Mouse (Mus musculus) B cell, adult 2 months (primary cell): ENCODE data around the gene Epb41.

Source experiments
- DNase-seq, 2 experiments: peaks; one replicate each; pipeline ENCODE4 v3.0.0; 2022

Epb41 gene

GRCm38 (mm10) chr4:132074933-132075769, at the start of gene Epb41:
Epb41 (minus strand) TSS chr4:132075321.
- DNase-seq, result peak; percentile 99

DNA sequence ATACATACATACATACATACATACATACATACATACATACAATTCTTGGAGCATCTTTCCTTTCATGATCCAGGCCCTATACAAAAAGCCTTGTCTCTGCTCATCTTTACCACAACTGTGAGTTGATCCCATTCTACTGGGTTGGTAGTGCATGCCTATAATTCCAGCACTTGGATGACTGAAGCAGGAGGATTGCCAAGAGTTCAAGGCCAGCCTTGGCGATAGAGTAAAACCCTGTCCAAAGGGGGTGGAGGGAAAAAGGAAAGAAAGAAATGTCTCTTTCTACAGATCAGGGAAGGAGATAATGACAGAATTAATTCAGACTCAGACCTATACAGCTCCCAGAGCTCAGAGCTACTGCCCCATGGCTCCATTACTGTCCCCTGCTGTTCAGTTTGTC, 48.0 kb upstream of the Epb41 start:
- DNase-seq, result no peak

DNA sequence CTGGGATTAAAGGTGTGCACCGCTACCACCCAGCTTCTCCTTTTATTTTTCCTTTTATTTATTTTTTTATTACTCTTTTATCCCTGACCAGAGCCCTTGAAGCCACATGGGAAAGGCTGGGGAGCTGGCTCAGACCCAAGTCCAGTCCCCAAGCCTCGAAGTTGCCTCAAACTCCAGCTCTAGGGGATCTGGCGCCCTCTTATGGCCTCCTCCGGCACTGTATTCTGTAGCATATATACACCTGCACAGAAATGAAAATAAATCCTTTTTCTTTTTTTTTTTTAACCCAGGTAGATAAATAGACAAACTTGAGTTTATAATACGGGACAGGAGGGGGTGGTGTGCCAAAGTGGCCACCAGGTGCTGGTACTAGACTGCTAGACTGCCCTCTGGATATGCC, 46.6 kb upstream of the Epb41 start:
- DNase-seq, result peak; percentile 29 to 34

DNA sequence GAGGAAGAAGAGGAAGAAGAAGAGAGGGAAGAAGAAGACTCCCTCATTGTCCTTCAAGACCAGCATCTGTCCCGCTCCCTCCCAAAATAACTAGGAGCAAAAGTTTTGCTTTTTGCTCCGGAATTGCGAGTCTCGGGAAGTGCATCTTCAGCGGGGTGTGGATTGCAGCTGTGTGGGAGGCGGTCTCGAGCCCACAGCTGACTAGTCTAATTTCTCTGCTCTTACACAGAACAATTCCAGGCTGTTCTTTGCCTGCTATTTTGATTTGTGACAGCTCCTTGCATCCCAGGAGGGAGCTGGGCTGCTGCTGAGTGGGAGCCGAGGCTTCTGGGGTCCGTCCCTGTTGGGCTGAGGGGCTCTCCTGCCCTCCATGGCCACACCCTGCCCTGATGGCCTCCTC, 44.4 kb upstream of the Epb41 start:
- no peak for DNase-seq

- no peak for DNase-seq
Observed at GRCm38 (mm10) chr4:132116315-132116714, 41.2 kb upstream of the Epb41 start.

DNA sequence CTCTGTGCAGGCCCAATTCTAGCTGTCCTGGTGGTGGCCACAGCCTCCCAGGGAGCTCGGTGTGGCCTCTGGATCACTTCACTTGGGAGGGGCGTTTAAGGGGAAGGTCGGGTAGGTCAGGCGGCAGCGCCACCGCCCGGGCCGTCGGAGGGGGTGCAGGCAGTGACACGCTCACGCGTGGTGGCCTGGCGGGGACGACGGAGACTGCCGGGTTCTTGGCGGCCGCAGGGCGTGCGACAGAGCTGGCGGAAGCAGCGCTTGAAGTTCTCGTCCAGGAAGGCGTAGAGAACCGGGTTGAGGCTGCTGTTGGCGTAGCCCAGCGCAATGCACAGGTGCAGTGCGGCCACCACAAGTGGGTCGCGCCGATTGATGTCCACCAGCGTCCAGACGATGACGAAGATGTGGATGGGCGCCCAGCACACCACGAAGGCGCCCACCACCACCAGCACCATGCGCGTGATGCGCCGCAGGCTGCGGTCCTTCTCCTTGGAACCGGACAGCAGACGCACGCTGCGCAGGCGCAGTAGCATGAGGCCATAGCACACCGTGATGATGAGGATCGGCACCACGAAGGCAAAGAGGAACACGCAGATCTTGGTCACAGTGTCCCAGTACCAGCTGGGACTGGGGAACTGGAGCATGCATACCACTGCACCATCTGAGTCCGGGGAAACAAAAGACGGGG, 38.4 kb upstream of the Epb41 start:
- DNase-seq, result peak; percentile 17 to 32

DNA sequence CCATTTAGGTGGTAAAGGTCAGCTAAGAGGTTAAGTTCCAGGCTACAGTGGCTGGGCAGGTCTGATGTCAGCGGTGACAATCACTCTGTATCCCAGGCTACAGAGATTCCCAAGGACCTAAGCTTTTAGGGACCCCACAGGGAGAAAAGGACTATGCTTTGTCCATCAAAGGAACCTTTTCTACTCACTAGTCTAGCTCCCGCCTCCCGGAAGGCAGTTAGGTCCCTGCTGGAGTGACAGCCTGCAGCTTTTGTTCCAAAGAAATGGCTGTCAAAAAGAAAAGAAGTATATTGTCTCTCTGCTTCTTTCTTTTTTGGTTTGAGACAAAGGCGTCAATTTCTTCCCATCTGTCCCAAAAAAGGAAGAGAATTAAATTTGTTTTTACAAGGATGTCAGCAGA, 36.1 kb upstream of the Epb41 start:
- no peak for DNase-seq

- no peak for DNase-seq
Observed at GRCm38 (mm10) chr4:132108221-132108620, 33.1 kb upstream of the Epb41 start.

GRCm38 (mm10) chr4:132101152-132101551, 26.0 kb upstream of the Epb41 start:
- DNase-seq, result no peak

DNA sequence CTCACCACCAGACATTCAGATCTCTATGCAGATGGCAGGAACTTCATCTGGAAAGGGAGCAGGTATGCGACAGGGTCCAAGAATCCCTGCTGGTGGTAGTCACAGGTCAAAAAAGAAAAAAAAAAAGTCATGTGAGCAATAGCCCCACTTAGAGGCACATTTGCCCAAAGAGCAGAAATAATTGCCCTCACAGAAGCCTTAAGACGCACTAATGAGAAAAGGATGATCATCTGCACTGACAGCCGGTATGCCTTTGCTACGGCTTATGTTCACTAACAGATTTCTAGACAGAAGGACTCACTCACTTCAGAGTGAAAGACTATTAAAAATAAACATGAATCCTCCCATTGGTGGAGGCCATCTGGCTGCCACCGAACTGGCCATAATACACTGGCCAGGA, 24.4 kb upstream of the Epb41 start:
- DNase-seq, result no peak

DNA sequence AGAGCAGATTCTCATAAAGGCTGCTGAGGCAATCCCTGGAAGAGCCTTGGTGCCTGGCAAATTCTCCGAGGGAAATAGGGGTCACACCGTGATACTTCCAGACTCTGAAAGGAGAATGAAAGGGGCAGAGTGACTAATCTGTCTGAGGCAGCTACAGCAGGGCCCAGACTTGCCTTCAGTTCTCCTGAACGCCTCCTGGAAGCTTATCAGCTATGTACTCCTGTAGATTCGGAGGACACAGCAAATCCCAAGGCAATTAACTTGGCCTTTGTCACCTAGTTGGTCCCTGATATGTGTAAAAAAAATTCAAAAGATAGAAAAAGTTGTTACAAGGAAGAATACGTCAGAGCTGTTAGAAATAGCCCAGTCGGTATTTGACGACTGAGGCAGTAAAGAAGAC, 19.9 kb upstream of the Epb41 start:
- no peak for DNase-seq

- DNase-seq, result no peak
Observed at GRCm38 (mm10) chr4:132093928-132094327, 18.8 kb upstream of the Epb41 start.

DNA sequence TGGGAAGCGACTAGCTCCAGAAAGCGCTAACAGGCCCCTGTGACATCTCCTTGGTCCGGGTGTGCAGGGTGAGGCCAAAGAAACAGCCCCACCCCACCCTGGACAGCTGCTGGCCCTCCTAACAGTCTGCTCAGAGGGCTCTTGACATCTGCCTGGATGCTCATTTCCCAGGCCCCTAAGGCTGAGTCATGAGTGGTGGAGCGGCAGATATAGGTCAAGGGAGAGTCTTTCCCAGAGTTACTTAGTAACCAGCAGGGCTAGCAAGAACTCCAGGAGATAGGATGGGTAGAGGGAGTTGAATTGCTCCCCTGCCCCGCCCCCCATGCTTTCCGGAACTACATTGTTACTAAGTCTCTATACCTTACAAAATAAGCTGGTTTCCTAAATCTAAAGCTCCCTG, 18.0 kb upstream of the Epb41 start:
- DNase-seq, result no peak

DNA sequence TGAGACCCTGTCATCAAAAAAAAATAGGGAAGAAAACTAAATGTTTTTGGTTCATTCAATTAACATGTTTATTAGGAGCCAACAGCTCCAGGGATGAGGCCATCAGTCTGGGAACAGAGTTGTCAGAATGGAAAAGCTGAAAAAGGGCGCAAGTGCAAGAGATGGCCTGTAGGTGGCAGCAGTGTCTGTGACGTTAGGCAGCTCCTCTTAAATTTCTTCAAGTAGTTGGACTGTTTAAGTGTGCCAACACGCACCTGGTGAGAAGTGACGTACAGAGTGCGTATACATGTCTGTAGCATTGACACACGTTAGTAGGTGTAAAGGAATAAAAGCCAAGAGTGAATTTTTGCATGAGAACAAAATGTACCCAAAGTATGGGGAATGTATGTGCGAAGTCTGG, 13.8 kb upstream of the Epb41 start:
- DNase-seq, result peak; percentile 64 to 65

GRCm38 (mm10) chr4:132085114-132085513, 10.0 kb upstream of the Epb41 start:
- DNase-seq, result peak; percentile 59 to 68

DNA sequence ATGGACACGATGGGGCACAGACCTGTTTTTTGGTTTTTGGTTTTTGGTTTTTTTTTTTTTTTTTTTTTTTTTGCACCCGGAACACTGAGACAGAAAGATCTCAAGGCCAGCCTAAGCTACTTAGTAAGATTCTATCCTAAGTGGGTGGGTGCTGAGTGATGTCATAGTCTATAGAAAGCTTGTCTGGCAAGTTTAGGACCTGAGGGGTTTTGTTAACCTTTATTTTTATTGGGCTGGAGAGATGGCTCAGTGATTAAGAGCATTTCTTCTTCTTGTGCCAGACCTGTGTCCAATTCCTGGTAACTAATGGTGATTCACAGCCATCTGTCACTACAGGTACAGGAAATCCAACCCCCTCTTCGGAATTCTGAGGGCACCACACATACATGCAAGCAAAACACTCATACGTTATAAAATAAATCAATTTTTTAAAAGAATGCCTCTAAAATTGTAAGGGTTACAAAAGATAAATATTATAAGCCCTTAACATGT, 5.4 kb upstream of the Epb41 start:
- DNase-seq, result no peak

DNA sequence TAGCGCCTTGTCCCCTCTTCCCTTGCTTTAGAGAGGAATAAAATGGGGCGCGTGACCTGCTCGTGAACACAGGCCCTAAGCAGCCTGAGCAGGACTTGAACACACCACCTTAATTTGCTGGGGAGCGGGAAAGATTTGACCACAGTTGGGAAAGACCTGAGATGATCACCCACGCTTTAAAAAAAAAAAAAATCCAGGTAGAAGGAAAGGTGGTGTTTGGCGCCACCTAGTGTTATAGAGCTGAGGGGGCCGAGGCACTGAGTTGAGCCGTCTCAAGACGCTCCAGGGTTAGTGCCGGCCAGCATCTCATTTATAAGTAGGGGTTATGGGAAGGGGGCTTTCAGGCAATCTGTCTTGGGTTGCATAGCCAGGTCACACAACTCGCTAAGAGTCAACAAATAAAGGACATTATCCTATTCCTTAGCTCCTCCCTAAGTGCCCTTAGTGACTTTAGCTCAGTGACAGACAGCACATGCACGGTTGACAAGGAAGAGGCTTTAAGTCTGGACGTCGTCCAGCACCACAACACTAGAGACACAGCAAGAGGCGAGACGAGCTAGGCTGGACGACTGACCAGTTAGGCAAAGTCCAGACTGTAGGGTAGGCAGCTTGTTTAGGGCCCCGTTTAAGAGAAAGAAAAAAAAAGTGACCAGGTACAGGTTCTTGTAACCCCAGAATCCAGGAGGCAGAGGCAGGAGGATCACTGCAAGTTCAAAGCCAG, 4.6 kb upstream of the Epb41 start:
- peak; percentile 77 to 80 for DNase-seq

DNA sequence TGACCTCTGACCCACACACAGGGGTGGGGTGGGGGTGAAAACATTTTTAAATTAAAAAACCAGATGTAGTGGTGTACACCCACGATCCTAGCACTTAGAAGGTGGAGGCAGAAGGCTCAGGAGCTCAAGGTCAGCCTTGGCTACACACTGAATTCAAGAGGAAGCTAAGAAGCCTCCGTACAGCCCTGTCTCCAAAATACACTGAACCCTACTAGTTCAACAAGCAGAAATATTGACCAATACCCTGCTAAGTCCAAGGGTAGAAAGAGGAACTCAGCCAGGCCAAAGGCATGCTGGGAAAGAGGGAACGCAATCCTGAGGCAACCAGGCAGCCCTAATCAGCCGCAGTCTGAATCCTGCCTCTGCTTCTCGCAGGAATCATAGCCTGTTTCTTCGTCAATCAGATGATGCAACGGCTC, 3.2 kb upstream of the Epb41 start:
- DNase-seq, result no peak

GRCm38 (mm10) chr4:132077445-132077844, 2.3 kb upstream of the Epb41 start:
- DNase-seq, result no peak

DNA sequence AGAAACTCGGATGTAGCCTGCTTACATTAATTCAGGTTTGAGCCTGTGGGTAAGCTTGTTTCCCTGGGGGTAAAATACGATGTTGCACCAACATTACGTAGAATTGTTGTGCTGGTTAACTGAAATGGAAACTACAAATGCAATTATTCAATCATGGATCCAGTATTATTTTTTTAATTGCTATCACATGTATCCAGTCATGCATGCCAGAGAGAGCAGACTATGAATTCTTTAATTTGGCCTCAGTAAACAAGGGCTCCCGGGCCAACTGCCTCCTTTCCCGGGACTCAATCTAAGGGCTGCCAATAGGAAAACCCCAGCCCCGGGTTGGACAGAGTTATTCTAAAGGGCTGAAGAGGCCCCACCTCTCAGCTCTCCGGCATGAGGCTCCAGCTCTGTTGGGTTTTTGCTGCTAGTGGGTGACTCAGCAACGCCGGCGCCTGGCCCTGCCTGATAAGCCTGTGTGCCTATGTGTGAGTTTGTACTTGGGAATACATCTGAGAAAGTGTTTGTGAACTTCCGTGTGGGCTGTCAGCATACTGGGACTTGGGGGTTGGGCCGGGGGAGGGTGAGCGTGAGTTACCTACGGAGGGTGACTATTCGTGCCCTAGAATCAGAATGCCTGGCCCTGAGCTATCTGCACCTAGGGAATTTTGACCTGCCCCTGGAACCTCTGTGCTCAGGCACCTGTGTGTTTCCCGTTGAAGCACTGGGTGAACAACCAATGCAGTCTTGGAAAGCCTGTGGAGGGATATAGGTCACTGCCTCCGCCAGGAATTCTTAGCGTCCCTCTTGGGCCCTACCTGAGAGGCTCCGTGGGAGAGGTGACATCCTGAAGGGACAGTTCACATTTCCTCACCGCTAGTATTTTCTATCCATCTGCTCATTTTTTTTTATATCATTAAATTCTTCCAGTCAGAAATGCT, 1.6 kb upstream of the Epb41 start:
- DNase-seq, result no peak

- DNase-seq, result no peak
Observed at GRCm38 (mm10) chr4:132075796-132076195, 675 bp upstream of the Epb41 start.
